Mouse (Mus musculus): ENCODE data around the gene Hoxd9.

Hoxd9 gene

DNA sequence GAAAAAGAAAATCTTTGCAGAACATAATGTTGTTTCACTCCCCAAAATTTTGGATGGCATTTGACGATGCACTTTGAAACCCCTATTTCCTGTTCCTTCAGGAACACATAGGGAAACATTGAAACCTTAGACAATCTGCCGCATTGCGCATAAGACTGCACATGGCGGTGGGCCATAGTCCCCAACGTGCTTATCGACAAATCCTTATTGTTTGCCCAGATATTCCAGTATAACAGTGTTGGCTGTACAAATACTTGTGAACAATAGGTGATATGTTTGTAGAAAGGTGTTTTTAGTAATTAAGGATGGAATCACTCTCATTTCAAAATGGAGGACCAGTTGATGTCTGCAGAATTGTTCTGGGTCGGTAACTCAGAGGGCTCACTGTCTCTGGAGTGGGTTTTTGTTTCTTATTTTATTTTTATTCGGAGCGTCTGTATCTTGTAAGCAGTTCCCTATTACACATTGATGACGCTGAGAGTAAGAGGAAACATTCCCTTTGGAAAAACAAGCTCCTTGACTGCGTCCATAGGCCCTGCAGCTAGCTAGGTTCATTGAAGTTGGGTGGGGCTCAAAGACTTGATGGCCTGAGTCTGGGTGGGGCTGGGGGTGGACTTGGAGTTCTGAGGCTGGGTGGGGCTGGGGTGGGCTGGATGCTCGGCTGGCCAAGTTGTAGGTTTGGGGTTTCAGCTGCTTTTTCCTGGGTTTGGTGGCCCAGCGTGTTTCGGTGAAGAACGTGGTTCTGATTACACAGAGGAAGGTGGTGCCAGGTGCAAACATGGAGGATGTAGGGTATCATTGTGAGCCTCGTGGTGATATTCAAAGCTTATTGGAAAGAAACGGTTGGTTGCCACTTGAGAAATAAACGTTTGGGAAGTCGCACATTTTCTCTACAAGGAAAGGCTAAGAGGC, 16.0 kb downstream of the Hoxd9 start:
- no peak for DNase-seq (ENCODE audit: low read depth)

DNA sequence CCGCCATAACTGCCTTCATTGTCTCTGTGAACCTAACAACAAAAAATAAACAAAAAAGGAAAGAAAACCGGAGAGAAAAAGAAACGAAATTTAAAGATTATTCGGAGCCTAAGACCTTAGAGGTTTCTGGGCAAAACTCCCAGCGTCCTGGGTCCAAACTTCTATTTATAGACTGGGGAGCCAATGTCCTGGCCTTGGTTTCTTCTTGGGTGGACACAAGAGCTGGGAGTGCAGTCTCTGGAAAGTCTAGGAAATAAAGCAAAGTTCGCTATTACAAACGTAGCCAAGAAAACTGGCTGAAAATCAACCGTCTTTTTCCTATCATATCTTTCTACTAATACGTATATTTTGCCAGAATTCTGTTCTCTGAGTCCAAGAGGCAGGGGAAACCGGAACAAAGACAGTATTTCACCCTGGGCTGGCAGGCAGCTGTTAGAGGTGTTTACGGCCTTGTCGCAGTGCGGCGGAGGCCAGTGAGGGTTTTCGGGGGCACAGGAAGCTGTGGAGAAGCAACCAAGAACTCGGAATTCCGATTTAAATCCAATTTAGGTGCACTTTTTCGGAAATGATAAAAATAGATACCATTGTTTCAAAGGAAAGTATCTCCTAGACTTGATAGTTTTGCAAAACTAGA, 16.7 kb downstream of the Hoxd9 start:
- no peak for DNase-seq (ENCODE audit: low read depth)

DNA sequence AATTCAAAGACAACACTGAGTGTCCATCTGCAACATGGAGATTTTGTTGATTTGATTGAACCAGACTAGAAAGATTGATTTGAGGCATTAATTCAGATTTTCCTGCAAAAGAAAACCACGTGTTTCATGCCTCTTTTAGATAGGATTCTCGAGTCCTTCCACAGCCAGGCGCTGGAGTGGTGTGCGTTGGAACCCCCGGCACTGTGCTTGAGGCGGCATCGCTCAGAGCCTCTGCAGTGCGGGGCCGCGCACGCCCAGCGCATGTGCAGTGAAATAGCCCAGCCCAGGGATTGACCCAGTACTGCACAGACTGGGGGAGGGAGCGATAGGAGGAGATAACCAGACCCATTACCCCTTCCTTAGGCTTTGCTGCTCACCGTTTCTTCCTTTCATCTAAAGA, 17.4 kb downstream of the Hoxd9 start:
- no peak for DNase-seq (ENCODE audit: low read depth)

DNA sequence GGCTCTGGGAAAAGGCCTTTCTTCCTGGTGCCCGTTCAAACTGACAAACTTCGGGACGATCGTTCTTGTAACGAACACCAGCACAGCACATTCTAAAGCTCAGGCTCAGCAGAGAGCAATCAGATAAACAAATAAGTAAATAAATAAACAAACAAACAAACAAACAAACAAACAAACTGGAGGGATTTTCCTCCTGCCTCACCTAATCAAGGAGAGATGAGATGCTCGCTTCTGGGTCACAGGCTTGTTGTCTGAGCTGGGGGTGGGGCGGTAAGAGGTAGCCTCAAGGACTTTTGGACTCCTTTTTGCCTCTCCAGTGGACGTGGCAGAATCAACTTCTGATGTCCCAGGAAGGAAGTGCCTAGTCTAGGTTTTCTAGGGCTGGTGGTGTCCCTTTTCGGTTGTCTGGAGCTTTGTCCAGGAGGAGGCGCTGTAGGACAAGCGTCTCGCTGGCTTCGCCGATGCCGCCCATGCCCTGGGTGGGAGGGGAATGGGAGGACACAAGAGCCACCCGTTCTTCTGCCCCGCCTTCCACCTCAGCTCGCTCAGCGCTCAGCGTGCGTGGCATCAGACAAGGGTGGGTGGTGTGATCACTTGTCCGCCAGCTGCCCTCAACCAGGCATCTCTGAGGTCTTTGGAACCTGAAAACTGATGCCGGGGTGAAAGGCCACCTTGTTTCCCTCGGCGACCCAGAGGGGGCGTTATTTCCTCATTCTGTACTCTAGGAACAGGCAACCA, 18.1 kb downstream of the Hoxd9 start:
- DNase-seq (ENCODE audit: low read depth), result peak; percentile 63

GRCm38 (mm10) chr2:74720384-74720783, 22.9 kb downstream of the Hoxd9 start:
- DNase-seq (ENCODE audit: low read depth), result no peak

DNA sequence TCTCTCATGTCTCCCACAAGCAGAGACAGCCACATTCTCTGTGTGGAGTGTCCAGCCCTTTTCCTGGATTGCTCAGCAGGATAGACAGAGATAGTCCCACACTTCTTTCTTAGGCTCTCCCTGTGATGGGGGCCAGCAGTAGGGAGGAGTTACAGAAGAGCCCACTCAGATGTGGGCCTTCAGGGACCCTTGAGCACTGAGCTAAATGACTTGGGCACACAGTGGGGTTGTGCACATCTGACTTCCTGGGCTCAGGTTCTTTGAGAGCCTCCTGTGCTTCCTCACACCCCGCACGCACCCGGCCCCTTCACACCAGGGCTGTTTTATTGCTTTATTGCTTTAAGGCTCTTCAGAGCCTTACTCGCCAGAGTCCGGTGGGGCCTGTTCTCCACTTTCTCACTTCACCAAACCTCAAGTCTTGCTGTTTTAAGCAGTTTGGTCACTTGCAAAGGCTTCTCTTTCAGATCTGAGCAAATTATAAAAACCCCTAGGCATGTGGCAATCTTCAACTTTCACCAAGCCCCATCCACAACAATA, 23.5 kb downstream of the Hoxd9 start:
- DNase-seq (ENCODE audit: low read depth), result no peak

DNA sequence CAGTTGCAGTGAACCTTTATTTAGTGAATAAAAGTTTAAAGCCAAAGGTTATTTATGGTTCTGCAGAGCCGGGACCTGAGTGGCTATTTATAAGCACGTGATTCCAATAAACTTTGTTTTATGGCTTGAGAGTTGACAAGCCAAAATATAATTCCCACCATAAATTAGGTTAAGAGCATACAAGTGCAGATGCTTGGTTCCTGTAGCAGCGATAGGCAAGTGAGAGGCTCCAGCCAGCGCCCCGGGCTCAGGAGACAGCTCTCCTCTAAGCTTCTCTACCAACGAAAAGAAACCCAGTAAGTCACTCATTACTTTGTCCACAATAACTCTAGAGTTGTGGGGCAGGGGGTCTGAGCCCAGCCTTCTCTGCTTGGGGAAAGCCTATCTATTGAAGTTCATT, 24.4 kb downstream of the Hoxd9 start:
- no peak for DNase-seq (ENCODE audit: low read depth)

GRCm38 (mm10) chr2:74722949-74723348, 25.4 kb downstream of the Hoxd9 start:
- DNase-seq (ENCODE audit: low read depth), result no peak

DNA sequence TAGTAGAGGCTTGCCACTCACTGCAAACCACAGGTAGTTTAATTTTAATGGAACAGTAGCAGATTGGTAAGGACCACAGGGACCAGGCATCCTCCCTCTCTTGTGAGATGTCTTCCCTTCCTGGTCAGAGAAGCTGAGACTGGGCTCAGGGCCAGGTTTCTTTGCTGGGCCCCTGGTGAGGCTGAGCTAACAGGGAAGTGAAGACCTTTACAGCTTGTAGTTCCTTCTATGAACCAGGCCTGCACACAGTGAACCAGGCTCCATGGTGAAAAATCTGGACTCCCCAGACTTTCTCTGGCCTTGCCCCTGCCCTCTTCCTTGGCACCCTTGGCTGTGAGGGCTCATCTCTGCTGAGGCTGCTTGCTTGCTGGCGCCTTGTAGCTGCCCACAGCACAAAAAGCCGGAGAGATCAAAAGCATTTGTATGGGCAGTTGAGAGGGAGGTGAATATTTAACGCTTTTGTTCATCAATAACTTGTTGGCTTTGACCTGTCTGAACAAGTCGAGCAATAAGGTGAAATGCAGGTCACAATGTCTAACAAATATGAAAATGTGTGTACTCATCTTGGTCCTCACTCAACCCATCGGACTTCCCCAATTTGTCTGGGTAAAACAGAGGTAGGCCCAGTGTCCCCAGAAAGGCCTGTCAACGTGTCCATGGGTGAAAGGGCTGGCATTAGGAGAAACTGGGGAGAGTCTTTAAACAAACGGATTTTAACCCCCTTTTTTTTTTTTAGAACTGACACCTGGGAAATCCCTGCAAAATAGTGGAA, 26.9 kb downstream of the Hoxd9 start:
- DNase-seq (ENCODE audit: low read depth), result no peak

DNA sequence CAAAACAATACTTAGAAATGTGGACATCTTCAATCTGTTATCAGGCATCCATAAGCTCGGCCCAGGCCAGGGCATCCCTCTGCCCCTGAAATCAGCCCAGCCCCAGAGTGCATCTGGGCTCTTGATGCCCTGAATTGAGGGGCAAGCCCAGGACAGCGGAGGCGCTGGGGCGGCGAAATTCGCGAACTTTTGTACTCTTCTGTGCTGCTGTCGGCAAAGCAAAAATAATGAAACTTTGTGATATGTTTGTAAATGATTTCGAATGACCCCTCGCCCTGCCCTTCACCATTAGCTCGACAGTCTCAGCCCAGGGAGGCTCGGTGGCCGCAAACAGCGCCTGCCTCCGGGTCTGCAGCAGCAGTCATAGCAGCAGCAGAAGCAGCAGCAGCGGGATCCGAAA, 27.6 kb downstream of the Hoxd9 start:
- no peak for DNase-seq (ENCODE audit: low read depth)

- DNase-seq (ENCODE audit: low read depth), result no peak
Measured at GRCm38 (mm10) chr2:74726551-74726950, 29.0 kb downstream of the Hoxd9 start, which contains the start of gene Gm28230. TSS of gene Gm28230 (plus strand) at chr2:74726728.

DNA sequence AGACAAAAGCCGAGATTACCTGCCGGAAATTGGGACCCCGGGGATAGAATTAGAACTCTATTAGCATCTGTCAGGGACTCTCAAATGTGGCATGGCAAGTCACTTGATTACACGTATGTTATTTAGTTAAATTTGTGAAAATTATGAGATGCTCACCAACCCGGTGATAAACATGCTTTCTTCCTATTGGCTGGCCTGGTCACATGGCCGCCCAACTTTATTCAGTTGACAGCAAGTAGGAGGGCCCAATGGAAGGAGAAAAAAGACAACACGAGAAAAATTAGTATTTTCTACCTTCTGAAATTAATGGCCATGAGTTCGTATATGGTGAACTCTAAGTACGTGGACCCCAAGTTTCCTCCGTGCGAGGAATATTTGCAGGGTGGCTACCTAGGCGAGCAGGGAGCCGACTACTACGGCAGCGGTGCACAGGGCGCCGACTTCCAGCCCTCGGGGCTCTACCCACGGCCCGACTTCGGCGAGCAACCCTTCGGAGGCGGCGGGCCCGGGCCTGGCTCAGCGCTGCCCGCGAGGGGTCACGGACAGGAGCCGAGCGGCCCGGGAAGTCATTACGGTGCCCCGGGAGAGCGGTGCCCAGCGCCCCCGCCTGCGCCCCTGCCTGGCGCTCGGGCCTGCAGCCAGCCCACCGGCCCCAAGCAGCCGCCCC, 29.6 kb downstream of the Hoxd9 start:
- DNase-seq (ENCODE audit: low read depth), result no peak

- DNase-seq (ENCODE audit: low read depth), result no peak
Measured at GRCm38 (mm10) chr2:74727640-74728302, 30.2 kb downstream of the Hoxd9 start.

- DNase-seq (ENCODE audit: low read depth), result no peak
Measured at GRCm38 (mm10) chr2:74728303-74728680, 30.8 kb downstream of the Hoxd9 start.

DNA sequence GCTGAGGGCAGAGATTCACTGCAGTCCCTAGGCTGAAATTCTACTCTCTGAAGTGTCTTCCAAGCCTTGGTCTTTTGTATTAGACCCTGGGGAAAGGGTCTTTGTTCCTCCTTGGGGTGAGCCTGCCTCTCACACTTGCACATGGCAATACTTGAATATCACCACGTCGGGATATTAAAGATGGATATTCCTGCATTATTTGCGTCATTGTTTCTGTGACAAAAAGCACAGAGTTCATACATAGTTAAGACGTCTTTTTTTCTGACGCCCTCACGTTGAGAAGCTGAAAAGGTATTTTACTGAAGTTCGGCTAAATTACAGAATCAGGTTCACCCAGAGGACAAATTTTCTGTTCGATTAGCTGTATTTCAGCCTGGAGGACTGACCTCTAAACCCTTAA, 32.8 kb downstream of the Hoxd9 start:
- DNase-seq (ENCODE audit: low read depth), result no peak

GRCm38 (mm10) chr2:74731055-74731454, 33.5 kb downstream of the Hoxd9 start:
- no peak for DNase-seq (ENCODE audit: low read depth)

GRCm38 (mm10) chr2:74731799-74732512, 34.4 kb downstream of the Hoxd9 start:
- DNase-seq (ENCODE audit: low read depth), result no peak

DNA sequence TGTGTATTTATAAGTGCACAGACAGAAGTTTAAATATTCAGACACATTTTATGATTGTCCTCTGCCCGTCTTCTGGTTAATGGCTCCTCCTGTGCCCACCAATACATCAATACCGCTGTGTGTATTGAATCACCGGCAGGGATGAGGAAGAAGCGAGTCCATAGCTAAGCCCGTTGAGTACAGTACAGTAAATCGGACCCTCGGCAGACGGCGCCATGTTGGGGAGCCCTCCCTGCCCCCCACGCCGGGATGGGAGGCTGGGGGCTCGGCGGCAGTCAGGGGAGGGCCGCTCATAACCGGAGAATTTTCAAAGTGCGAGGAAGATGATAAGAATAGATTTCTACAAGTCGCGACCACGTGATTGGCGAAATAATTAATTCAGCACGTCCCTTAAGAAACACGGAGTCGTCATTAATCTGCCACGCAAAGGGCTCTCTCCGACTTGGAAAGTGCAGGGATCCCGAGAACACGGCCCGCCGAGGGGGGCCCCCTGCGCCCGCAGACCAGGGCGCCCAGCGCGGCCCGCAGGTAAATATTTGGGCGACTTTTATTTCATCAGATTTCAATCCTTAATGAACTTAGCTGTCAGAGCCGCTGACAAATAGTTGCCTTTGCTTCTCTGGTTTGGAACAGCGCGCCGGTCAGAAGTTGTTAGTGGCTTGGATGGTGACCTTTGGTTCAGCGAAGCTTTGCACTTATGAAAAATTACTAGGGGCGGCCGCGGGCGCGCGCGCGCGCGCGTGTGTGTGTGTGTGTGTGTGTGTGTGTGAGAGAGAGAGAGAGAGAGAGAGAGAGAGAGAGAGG, 35.2 kb downstream of the Hoxd9 start:
- no peak for DNase-seq (ENCODE audit: low read depth)

GRCm38 (mm10) chr2:74733317-74733661, 35.8 kb downstream of the Hoxd9 start:
- no peak for DNase-seq (ENCODE audit: low read depth)
